Mouse (Mus musculus) neural tube, embryonic 14.5 days (tissue): ENCODE data around the gene Map2k5. TPM values are rescaled to one million over a fixed set of nuclear protein-coding genes. Genes with fewer than 3 reads are reported as not detected.

Experiments used
- ATAC-seq: fragments of 200-750 bp; cut with Nextera tagmentation; 2 replicates; pipeline ENCODE4 v1.8.0; 2017; ENCODE audit warnings: low read depth, mild to moderate bottlenecking, moderate TSS enrichment, moderate library complexity
- H3K27ac ChIP-seq: fragments of 300-500 bp; sonication (generic); 2 replicates; pipeline ENCODE4 v1.5.1; 2014; ENCODE audit warnings: low read depth, mild to moderate bottlenecking, control low read depth, low read length, moderate library complexity, mixed read lengths
- H3K27me3 ChIP-seq: fragments of 300-500 bp; sonication (generic); 2 replicates; pipeline ENCODE4 v1.6.1; 2014; ENCODE audit warnings: low read length; ENCODE audit not compliant: control insufficient read depth, insufficient read depth
- H3K36me3 ChIP-seq: fragments of 300-500 bp; sonication (generic); 2 replicates; pipeline ENCODE4 v1.6.1; 2014; ENCODE audit warnings: low read length, mixed read lengths; ENCODE audit not compliant: control insufficient read depth, insufficient read depth
- H3K4me1 ChIP-seq: fragments of 300-500 bp; sonication (generic); 2 replicates; pipeline ENCODE4 v1.6.1; 2014; ENCODE audit warnings: low read length; ENCODE audit not compliant: control insufficient read depth, insufficient read depth
- H3K4me2 ChIP-seq: fragments of 300-500 bp; sonication (generic); 2 replicates; pipeline ENCODE4 v1.6.1; 2014; ENCODE audit warnings: mild to moderate bottlenecking, low read depth, low read length, control low read depth
- H3K4me3 ChIP-seq: fragments of 300-500 bp; sonication (generic); 2 replicates; pipeline ENCODE4 v1.5.1; 2014; ENCODE audit warnings: low read depth, low read length, control low read depth, mixed read lengths
- H3K9ac ChIP-seq: fragments of 300-500 bp; sonication (generic); replicated peaks from 2 replicates; pipeline ENCODE4 v1.6.1; 2014; ENCODE audit warnings: low read depth, mild to moderate bottlenecking, control low read depth, low read length, mixed read lengths
- H3K9me3 ChIP-seq: fragments of 300-500 bp; sonication (generic); 2 replicates; pipeline ENCODE4 v1.6.1; 2016; ENCODE audit warnings: low read length; ENCODE audit not compliant: control insufficient read depth
- WGBS: fragments of 180-500 bp; shearing (Covaris S2); extraction: QIAGEN DNeasy Blood & Tissue Kit; methylation state at CpG from one replicate; pipeline ENCODE4 v1.1.7; 2014; 5-methylcytosine and 5-hydroxymethylcytosine counted together
- polyA plus RNA-seq: library from polyadenylated mRNA; unstranded; fragments of >200 nt; fragmentation: Nextera tagmentation; extraction: Ambion mirVana; gene quantifications from 2 replicates; pipeline ENCODE4 v1.2.1, GENCODE M21; 2014

Map2k5 gene
- polyA plus RNA-seq, 1 experiment from 2014 or later = 35.1 TPM

GRCm38 (mm10) chr9:63145249-63146125 is 232.2 kb downstream of the Map2k5 start:
- peaks cover 29% of the 10 kb centered on the region for H3K27me3 ChIP-seq
- H3K27ac ChIP-seq = peak overlapping the region; percentile 89
- WGBS = 1% methylated on average over 66 of the region's 73 CpGs
- H3K9me3 ChIP-seq = no peaks in the 10 kb centered on the region
- H3K9ac ChIP-seq = peak overlapping the region; percentile 76
- no peaks in the 10 kb centered on the region for H3K36me3 ChIP-seq
- peak overlapping the region; percentile 47 for H3K4me3 ChIP-seq
- ATAC-seq = no peak
- peak overlapping the region; percentile 67 for H3K4me2 ChIP-seq
- peaks cover 14% of the 10 kb centered on the region; the same call in 1 of the 2 replicates for H3K4me1 ChIP-seq

DNA sequence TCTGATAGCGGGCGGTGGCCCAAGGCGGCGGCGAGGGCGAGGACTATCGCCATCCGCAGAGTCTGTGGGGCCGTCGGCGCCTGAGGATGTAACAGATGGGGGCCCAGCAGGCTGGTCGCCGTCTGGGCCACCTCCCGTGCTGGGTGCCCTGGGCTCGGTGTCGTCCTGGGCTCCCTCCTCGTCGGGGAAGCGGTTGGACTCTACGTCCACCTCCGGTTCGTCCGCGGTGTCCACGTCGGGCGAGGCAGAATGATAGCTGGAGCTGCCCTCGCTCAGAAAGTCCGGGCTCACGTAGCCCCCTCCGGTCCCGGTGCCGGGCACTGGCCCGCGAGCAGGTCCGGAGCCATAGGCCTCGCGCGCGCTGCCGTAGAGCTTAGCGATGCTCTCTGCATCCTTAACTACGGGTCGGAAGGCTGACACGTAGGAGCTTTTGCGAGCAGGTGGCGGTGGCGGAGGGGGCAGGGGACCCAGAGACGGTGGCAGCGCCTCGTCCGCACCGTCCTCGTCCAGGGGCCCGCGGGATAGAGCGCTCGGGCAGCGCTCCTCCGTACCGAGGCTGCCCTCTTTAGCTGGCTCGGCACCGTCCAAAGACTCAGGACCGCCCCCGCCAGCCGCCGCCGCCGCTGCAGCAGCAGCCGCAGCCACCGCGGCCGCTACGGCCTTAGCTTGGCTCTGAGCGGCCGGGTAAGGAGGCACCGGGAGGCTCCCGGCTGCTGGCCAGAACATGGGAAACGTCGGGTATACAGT is 233.0 kb downstream of the Map2k5 start:
- no peaks in the 10 kb centered on the region for H3K36me3 ChIP-seq
- H3K4me1 ChIP-seq = peaks cover 10% of the 10 kb centered on the region; the same call in 1 of the 2 replicates
- ATAC-seq = no peak
- H3K9ac ChIP-seq = peak overlapping the region; percentile 76
- H3K4me2 ChIP-seq = peak overlapping the region; percentile 67
- no peaks in the 10 kb centered on the region for H3K9me3 ChIP-seq
- peaks cover 29% of the 10 kb centered on the region for H3K27me3 ChIP-seq
- peak overlapping the region; percentile 89 for H3K27ac ChIP-seq
- under 1% methylated on average over 71 of the region's 80 CpGs for WGBS
- peak overlapping the region; percentile 47 for H3K4me3 ChIP-seq

GRCm38 (mm10) chr9:63143641-63144501 is 233.8 kb downstream of the Map2k5 start:
- Histone ChIP-seq H3K4me3 (peak overlapping the region; percentile 47), H3K4me1 (peaks cover 6% of the 10 kb centered on the region), H3K4me2 (peak overlapping the region; percentile 67), H3K36me3 (no peaks in the 10 kb centered on the region), H3K9me3 (no peaks in the 10 kb centered on the region), H3K27me3 (peaks cover 33% of the 10 kb centered on the region), H3K9ac (peak overlapping the region; percentile 76), H3K27ac (peak overlapping the region; percentile 89)
- under 1% methylated on average over 47 of the region's 47 CpGs for WGBS
- no peak for ATAC-seq

- WGBS = under 1% methylated on average over 25 of the region's 25 CpGs
- Histone ChIP-seq H3K27me3 (peaks cover 38% of the 10 kb centered on the region), H3K4me1 (peaks cover 12% of the 10 kb centered on the region), H3K4me2 (peak overlapping the region; percentile 67), H3K9ac (peak overlapping the region; percentile 76), H3K4me3 (peak overlapping the region; percentile 47), H3K27ac (peak overlapping the region; percentile 89), H3K36me3 (no peaks in the 10 kb centered on the region), H3K9me3 (no peaks in the 10 kb centered on the region)
- no peak for ATAC-seq
Measured at GRCm38 (mm10) chr9:63143227-63143626, 234.5 kb downstream of the Map2k5 start.

DNA sequence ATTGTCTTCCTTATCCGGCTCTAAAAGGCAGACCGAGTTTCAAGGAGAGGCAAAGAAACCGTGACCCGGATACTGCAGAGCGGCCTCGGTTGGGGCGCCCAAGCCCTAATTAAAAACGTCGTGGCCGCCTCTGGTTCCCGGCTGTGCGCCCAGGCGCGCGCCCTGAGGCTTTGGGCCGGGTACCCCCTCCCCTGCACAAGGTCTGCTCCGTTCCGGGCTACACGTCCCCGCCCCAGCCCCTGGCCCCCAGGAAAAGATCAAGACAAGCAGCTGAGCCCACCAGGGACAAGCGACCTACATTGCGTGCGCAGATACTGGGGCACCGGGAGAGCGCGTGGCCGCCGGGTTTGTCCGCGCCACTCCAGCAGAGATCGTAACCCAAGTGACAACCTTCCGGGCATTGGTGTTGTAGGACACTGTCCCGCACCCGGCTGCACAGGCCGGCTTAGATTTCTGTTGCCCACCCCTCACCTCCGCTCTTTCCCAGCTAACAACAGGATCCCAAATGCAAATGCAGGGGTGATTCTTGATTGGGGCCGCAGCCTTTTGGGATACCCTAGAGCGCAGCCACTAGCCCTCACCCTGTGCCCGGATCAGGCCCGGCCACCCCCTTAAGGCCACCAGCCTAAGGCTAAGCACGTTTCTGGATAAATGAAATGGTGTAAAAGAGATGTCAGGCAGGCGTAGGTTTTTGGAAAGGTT is 235.2 kb downstream of the Map2k5 start:
- Histone ChIP-seq H3K27me3 (peaks cover 36% of the 10 kb centered on the region), H3K36me3 (no peaks in the 10 kb centered on the region), H3K4me1 (peaks cover 16% of the 10 kb centered on the region), H3K4me3 (peak overlapping the region; percentile 47), H3K9ac (peak overlapping the region; percentile 76), H3K9me3 (no peaks in the 10 kb centered on the region), H3K4me2 (peak overlapping the region; percentile 67), H3K27ac (peak overlapping the region; percentile 89)
- no peak for ATAC-seq
- WGBS = under 1% methylated on average over 42 of the region's 42 CpGs

GRCm38 (mm10) chr9:63141641-63142334 is 235.9 kb downstream of the Map2k5 start:
- H3K4me2 ChIP-seq = peak overlapping the region; percentile 67
- ATAC-seq = no peak
- peak overlapping the region; percentile 76 for H3K9ac ChIP-seq
- H3K4me1 ChIP-seq = peaks cover 19% of the 10 kb centered on the region
- peak overlapping the region; percentile 47 for H3K4me3 ChIP-seq
- peaks cover 37% of the 10 kb centered on the region for H3K27me3 ChIP-seq
- H3K27ac ChIP-seq = peak overlapping the region; percentile 89
- no peaks in the 10 kb centered on the region for H3K9me3 ChIP-seq
- WGBS = under 1% methylated on average over 24 of the region's 24 CpGs
- no peaks in the 10 kb centered on the region for H3K36me3 ChIP-seq

DNA sequence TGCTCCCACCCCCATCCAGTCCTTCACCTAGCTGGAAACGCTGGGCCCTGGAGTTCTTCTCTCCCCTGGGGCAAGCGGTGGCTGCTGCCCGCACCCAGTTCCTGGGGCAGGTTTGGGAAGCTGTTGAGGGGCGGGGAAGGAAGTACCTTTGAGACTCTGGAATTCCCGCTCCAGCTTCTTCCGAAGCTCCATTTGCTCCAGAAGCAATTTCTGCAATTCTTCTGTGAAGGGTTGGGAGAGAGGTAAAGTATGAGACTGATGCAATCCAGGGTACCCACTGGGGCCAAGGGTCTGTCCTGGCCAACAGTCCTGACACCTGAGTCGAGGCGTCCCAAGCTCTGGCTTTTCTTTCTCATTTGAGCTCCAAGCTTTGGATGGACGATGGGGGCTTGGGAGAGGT is 237.5 kb downstream of the Map2k5 start:
- H3K9ac ChIP-seq = peak overlapping the region; percentile 0; the same call in 1 of the 2 replicates

More for the DNA sequence above, 237.5 kb downstream of the Map2k5 start:
- WGBS = 2% methylated on average over 9 of the region's 9 CpGs
- H3K36me3 ChIP-seq = no peaks in the 10 kb centered on the region
- peak overlapping the region; percentile 14; the same call in 1 of the 2 replicates for H3K4me3 ChIP-seq
- ATAC-seq = no peak
- H3K4me1 ChIP-seq = peaks cover 20% of the 10 kb centered on the region
- peak overlapping the region; percentile 50; the same call in 1 of the 2 replicates for H3K27ac ChIP-seq
- peaks cover 33% of the 10 kb centered on the region for H3K27me3 ChIP-seq
- H3K9me3 ChIP-seq = no peaks in the 10 kb centered on the region
- peak overlapping the region; percentile 67 for H3K4me2 ChIP-seq
